Mouse (Mus musculus) brain, adult 2 months (tissue): ENCODE results near the gene 9130213A22Rik.
A peak's percentile ranks its signal among the peaks of the same experiment; 100 is the strongest.

Experiments
- DNase-seq: peaks from one replicate; pipeline ENCODE4 v3.0.0; 2011; ENCODE audit warnings: low read depth, low spot score

9130213A22Rik gene

GRCm38 (mm10) chr11:69075764-69076479 lies 46.5 kb downstream of the 9130213A22Rik start:
- DNase-seq, result no peak

- no peak for DNase-seq
Measured at GRCm38 (mm10) chr11:69074776-69075069, 47.7 kb downstream of the 9130213A22Rik start.

GRCm38 (mm10) chr11:69073951-69074775 lies 48.2 kb downstream of the 9130213A22Rik start:
- peak; percentile 75 for DNase-seq

GRCm38 (mm10) chr11:69073065-69073888 lies 49.1 kb downstream of the 9130213A22Rik start:
- DNase-seq, result peak; percentile 98

- no peak for DNase-seq
Measured at GRCm38 (mm10) chr11:69072666-69073064, 49.7 kb downstream of the 9130213A22Rik start.

- no peak for DNase-seq
Measured at GRCm38 (mm10) chr11:69072234-69072633, 50.2 kb downstream of the 9130213A22Rik start.

GRCm38 (mm10) chr11:69071262-69071661 lies 51.1 kb downstream of the 9130213A22Rik start:
- DNase-seq, result peak; percentile 39

GRCm38 (mm10) chr11:69070590-69071222 lies 51.7 kb downstream of the 9130213A22Rik start, which contains the start of gene Tmem107:
Tmem107 (plus strand) TSS chr11:69070806.
- peak; percentile 99 for DNase-seq

- no peak for DNase-seq
Measured at GRCm38 (mm10) chr11:69070093-69070492, 52.3 kb downstream of the 9130213A22Rik start.
